Comparison of ENCODE assay signal across 13 mouse cellular contexts in the genomic region with DNA sequence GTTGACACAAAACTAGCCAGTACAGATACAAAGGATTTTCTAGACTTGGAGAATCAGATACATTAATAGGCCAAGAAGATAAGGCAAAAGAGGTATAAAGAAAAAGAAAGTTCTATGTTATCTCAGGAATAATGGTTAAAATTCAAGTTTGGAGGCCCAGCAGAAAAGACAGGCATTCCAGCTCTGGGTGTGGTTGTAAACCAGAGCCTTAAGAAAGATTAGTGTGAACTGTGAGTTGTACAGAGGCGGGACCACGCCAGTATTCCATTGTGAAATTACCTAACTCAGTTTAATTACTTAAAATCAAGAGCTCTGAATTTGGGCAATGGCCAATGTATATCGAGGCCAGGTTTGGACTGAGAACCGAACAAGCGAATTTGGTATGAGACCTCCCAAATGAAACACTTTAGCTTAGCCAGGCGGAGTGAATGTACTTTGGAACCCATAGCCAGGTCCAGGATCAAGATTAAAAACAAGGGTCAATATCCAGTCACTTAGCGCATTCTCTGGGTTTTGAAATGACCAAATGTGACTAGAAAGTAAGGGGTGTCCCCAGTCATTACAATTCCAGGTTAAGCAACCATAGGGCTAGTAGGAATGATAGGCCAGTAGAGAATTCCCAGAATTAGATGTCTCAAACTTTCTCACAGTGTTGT.
"Had no signal": no experiment of that assay in that cellular context is flagged by ENCODE, and none has a peak within 500 bp of the region (broad histone marks: within the 10 kb centered on the region; RNA-seq: fewer than 3 reads in every experiment).

No protein-coding gene starts in this region.

- H3K36me3 ChIP-seq: limb, embryonic 13.5 days; liver, embryonic 15.5 days; lung, embryonic 15.5 days; neural tube, embryonic 15.5 days had no signal

- H3K4me1 ChIP-seq: limb, embryonic 13.5 days; liver, embryonic 15.5 days; lung, embryonic 15.5 days; neural tube, embryonic 15.5 days had no signal

- H3K4me3 ChIP-seq: limb, embryonic 13.5 days; liver, embryonic 15.5 days; lung, embryonic 15.5 days; myocyte; neural tube, embryonic 15.5 days had no signal

- H3K9me3 ChIP-seq: limb, embryonic 13.5 days; liver, embryonic 15.5 days; lung, embryonic 15.5 days; neural tube, embryonic 15.5 days had no signal

- H3K9ac ChIP-seq: limb, embryonic 13.5 days; liver, embryonic 15.5 days; lung, embryonic 15.5 days; neural tube, embryonic 15.5 days had no signal

- ATAC-seq: hindbrain, embryonic 16.5 days; inflammation-experienced regulatory T-cells, adult 6 months had no signal

- DNase-seq: left cerebral cortex, postnatal 4 days; midbrain, embryonic 14.5 days; thymus, adult 18-20 months; thymus, postnatal 14 days had no signal

- H3K4me2 ChIP-seq: limb, embryonic 13.5 days; liver, embryonic 11.5 days; liver, embryonic 15.5 days; lung, embryonic 15.5 days; neural tube, embryonic 15.5 days had no signal

- H3K27me3 ChIP-seq: limb, embryonic 13.5 days; liver, embryonic 15.5 days; lung, embryonic 15.5 days; neural tube, embryonic 15.5 days had no signal

- H3K27ac ChIP-seq: kidney, postnatal 0 days; limb, embryonic 13.5 days; liver, embryonic 15.5 days; lung, embryonic 15.5 days; neural tube, embryonic 15.5 days had no signal
